Mouse (Mus musculus) large intestine, adult 2 months (tissue): Measurements from ENCODE around the gene Smok3c. TPM values are rescaled to one million over a fixed set of nuclear protein-coding genes. Genes with fewer than 3 reads are reported as not detected.
"Not testable (repeated sequence)": the region's sequence is repeated elsewhere in the genome, so short reads cannot be mapped to it uniquely, and the experiment has no call there.

Experiments used
- DNase-seq: peaks from one replicate; pipeline ENCODE4 v3.0.0-alpha.2; 2012; ENCODE audit warnings: low read depth, low spot score
- WGBS: fragments of 180-500 bp; shearing (Covaris S2); methylation state at CpG from one replicate; pipeline ENCODE4 v1.1.7; 2018; 5-methylcytosine and 5-hydroxymethylcytosine counted together
- polyA plus RNA-seq: library from polyadenylated mRNA; depleted of rRNA; stranded (reverse); fragments of >200 nt; gene quantifications from 2 replicates; pipeline ENCODE4 v1.2.3, GENCODE M21; 2012; rRNA removed

Gene Smok3c
- polyA plus RNA-seq, result not detected in 2 replicates

DNA sequence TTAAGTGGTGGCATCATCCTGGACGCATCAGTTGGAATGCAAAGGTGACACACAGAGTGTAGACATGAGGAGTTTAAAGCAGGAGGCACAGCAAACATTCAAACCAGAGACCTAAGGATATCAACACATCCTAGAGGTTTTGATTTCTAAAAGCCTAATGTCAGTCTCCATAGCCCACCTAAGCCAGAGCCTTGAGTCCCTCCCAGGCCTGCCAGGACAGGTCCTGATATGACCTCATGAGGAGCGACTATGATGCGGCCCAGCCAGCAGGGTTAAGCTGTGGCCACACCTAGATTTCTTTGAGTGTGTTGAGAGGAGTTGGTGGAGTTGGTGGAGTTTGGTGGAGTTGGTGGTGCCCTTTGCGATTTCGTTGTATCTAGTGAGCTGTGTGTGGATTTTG lies at the start of gene Smok3c:
Smok3c (plus strand) TSS at position 301 of the 400 bp plus-strand sequence.
- WGBS, result no CpG with 5 or more reads among the region's 5 CpGs
- not testable (repeated sequence) for DNase-seq

DNA sequence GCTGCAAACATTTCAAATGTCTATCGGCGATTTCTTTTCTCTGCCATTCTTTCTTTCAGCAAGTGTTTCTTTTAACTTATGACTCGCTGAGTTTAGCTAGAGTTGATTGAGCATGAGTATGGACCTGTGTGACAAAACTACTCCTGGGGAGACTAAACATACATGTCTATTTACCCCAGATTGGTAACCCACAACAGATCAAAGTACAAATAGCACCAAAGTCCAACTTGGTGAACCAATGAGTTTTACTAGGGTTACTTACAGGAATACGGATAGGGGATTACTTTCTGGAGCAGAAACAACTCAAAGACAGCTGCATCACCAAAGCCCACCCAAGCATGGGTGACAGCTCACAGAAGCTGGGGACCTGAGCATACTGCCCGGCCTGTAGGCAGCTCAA lies 43.6 kb upstream of the Smok3c start:
- 76% methylated on average over 5 of the region's 5 CpGs for WGBS

DNA sequence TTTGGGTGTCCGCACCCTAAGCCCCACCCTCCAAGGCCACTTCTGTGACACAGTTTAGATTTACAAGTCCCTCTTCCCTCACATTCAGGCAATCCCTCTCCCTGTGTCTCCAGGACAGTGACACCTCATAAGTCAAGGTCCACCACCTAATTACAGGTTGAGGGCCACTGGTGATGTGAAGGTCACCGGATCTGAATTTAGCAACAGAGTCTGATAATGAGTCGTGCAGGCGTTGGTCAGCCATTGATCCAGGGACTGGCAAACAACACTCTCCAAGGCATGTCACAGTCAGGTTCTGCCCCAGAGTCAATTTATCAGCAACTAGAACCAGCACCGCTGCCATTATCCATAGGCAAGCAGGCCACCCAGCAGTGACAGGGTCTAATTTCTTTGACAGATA lies 40.6 kb upstream of the Smok3c start:
- no peak for DNase-seq
- 88% methylated on average over 5 of the region's 5 CpGs for WGBS

More for the DNA sequence above, 43.6 kb upstream of the Smok3c start:
- DNase-seq, result no peak

GRCm38 (mm10) chr5:138016530-138016929 lies 36.5 kb upstream of the Smok3c start:
- 34% methylated on average over 2 of the region's 2 CpGs for WGBS
- DNase-seq, result no peak

DNA sequence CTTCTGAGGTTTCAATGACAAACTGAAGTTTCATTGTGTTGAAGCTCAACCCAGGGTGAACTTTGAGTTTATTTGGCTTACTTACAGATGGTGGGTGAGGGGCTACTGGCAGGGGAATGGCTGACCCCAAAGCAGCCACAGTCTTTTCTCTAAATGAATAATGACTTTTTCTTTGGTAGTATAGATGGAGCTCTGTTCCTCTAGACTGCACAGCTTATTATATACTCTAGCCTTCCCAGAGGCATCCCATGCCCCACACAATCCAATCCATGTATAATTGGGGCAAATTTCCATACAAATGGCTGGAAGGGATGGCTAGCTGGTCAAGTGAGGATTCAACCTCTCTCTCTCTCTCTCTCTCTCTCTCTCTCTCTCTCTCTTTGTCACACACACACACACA lies 36.0 kb upstream of the Smok3c start:
- DNase-seq, result no peak

GRCm38 (mm10) chr5:138019577-138019976 lies 33.4 kb upstream of the Smok3c start:
- WGBS, result 59% methylated on average over 4 of the region's 4 CpGs
- not testable (repeated sequence) for DNase-seq

GRCm38 (mm10) chr5:138020961-138021479 lies 32.0 kb upstream of the Smok3c start, which contains the start of the genes Smok3a and Smok3b:
Gene Smok3a (plus strand): TSS chr5:138021261.
Gene Smok3b (plus strand): TSS chr5:138021429.
- 55% methylated on average over 3 of the region's 7 CpGs for WGBS
- not testable (repeated sequence) for DNase-seq

DNA sequence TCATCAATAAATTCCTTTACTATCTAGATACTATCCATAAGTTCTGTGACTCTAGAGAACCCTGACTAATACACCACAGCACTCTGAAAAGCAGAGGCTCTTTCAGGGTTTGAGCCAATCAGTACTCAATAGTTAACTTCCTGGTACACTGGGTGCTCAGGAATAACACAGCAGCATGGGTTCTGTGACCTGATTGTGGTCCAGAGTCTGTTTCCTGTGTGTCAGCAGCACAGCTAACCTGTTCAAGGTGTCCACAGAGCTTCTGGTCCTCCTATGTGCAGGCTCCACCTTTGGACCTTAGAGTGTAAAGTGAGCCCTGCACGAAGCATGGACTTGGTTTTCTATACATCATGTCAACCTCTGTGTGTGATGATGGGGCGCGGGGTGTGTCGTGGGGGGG lies 20.8 kb downstream of the Smok3c start:
- DNase-seq, result no peak
- WGBS, result 87% methylated on average over 4 of the region's 4 CpGs

- no peak for DNase-seq
- WGBS, result 79% methylated on average over 3 of the region's 3 CpGs
Measured at GRCm38 (mm10) chr5:138075684-138076083, 22.7 kb downstream of the Smok3c start.

GRCm38 (mm10) chr5:138076148-138076547 lies 23.2 kb downstream of the Smok3c start:
- no peak for DNase-seq
- 76% methylated on average over 2 of the region's 2 CpGs for WGBS

GRCm38 (mm10) chr5:138080456-138080855 lies 27.5 kb downstream of the Smok3c start:
- no peak for DNase-seq
- 84% methylated on average over 5 of the region's 5 CpGs for WGBS

- 87% methylated on average over 9 of the region's 9 CpGs for WGBS
- DNase-seq, result no peak
Measured at GRCm38 (mm10) chr5:138081446-138081845, 28.5 kb downstream of the Smok3c start.

DNA sequence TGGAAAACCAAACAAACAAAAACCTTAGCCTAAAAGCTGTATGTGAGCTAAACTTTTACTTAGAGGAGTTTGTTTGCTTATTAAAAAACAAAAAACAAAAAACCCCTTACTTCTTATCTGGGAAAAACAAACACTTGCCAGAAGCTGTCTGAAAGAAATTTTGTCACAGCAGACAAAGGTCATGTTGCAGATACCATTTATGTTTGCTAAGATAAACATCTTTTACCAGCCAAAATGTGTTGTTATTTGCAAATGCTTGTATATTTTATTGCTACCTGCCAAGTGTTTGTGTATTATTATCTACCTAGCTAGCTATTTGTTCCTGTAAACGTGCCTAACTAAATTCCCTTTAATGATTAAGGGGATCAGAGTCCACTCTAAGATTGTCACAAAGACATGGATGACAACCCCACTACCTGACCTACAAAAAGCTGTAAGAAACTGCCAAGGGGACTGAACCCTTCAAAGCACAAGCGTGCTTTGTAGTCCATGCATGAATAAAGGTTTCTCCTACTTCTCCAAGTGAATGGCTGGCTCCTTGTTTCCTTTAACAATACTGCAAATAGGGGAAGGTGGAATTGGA lies 30.4 kb downstream of the Smok3c start:
- no peak for DNase-seq
- WGBS, result 47% methylated on average over 2 of the region's 2 CpGs

- DNase-seq, result no peak
- WGBS, result 88% methylated on average over 2 of the region's 2 CpGs
Measured at GRCm38 (mm10) chr5:138083936-138084335, 30.9 kb downstream of the Smok3c start.

- no peak for DNase-seq
- 49% methylated on average over 2 of the region's 2 CpGs for WGBS
Measured at GRCm38 (mm10) chr5:138084507-138084906, 31.5 kb downstream of the Smok3c start.

DNA sequence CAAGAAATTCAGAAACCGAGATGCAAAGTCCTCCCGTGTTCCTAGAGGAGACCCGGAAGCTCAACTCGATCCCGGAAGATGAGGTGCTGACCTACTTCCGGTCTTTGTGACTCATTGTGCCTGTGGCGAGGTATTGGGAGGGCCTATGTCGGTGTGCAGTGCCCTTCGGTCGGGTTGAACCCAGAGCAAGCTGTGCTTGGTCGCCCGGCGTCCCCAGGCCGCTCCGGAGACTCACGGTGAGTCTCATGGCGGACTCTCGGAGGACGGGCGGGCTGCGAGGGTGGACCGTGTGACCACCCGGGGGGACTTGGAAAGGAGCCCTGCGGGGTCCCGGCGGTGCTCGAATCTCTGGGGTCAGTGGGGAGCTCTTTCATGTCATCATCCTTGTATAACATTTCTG lies 32.0 kb downstream of the Smok3c start, which contains the start of gene Zkscan1:
Zkscan1 (plus strand) TSS at position 89 of the 400 bp plus-strand sequence.
- under 1% methylated on average over 27 of the region's 27 CpGs for WGBS
- DNase-seq, result peak; percentile 87

DNA sequence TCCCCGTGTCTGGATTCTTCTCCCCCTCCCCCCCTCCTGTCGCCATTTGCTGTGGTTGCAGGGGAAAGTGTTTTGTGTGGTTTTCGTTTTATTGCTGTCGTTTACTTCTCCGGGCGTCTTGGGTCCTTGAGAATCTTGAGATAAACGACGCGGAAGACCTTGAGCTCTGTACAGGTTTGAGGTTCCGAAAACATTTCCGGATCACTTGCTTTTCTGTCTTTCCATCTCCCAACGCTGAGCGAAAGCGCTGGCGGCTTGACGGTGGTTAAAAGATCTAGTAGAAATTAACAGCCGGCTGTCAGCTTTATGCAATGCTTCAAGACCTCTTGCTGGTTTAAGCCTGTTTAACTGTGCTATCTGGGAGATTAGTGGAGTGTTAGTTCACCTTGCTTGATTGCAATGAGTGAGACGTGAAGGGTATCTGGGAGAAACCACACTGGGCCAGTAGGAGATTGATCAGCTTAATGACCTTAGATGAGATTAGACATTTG lies 32.5 kb downstream of the Smok3c start:
- 2% methylated on average over 18 of the region's 18 CpGs for WGBS

GRCm38 (mm10) chr5:138086842-138087241 lies 33.8 kb downstream of the Smok3c start:
- WGBS, result 37% methylated on average over 3 of the region's 3 CpGs
- no peak for DNase-seq

More for the DNA sequence above, 32.5 kb downstream of the Smok3c start:
- no peak for DNase-seq

DNA sequence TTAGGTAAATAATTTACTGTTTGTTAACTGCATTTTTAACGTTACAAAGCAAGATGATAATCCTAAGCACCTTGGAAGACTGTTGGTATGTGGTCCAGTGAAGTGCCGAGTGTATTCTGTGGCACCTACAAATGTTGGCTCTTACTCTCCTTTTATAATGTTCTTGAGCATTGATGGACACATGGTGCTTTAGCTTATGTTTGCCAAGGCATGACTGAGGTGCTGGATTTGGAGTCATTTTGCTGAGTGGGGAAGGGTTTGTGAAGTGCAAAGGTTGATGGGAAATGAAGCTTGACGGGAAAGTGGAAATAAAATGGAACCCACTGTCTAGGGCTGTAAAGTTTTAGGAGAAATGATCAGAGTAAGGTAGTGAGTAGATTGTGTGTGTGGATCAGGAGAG lies 35.4 kb downstream of the Smok3c start:
- WGBS, result 35% methylated on average over 3 of the region's 3 CpGs
- no peak for DNase-seq

- peak; percentile 56 for DNase-seq
- WGBS, result 38% methylated on average over 6 of the region's 6 CpGs
Measured at GRCm38 (mm10) chr5:138089108-138089551, 36.1 kb downstream of the Smok3c start.

DNA sequence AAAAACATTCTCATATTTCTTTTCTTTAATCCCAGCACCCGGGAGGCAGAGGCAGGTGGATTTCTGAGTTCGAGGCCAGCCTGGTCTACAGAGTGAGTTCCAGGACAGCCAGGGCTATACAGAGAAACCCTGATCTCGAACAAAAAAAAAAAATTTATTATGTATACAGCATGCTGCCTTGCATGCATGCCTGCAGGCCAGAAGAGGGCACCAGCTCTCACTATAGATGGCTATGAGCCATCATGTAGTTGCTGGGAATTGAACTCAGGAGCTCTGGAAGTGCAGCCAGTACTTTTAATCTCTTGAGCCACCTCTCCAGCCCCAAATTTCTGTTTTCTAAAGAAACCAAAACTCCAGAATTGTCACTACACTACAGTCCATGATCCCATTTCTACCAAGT lies 37.3 kb downstream of the Smok3c start:
- WGBS, result 49% methylated on average over 3 of the region's 3 CpGs

More for the DNA sequence above, 37.3 kb downstream of the Smok3c start:
- no peak for DNase-seq
